Mouse (Mus musculus): ENCODE results near the gene Dcaf8. TPM values are rescaled to one million over a fixed set of nuclear protein-coding genes. Genes with fewer than 3 reads are reported as not detected.

The Dcaf8 gene
- total and polyA plus RNA-seq, 3 experiments: 31.7 to 49.0 (median 45.8) TPM

DNA sequence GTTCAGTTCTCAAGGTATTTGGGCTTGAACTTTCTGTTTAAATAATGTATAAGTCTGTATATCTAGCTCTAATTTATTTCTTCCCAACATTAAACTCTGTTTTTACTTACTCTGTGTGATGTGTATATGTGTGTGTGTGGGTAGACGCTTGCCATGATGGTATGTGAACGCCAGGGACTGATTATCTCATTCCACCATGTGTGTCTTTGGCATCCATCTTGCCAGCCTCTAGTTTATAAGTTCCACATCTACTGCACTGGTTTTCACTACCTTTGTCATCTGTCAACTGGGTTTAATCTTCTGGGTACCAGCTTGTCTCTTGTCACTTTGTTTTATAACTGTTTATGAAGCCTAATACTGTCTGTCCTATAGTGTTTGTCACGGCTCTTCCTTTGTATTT, 7.6 kb downstream of the Dcaf8 start:
- peaks cover 3 to 5% of the 10 kb centered on the region in 2 experiments; a peak in 2 of 4 replicates for H3K4me1 ChIP-seq (ENCODE audit: control insufficient read depth in 1 of 2, insufficient read depth in 2 of 2, low read length in 2 of 2)
- no peak overlapping the region for H3K4me3 ChIP-seq (ENCODE audit: control insufficient read depth in 1 of 2, insufficient read depth in 1 of 2, low read depth in 2 of 2, low read length in 2 of 2)
- H3K36me3 ChIP-seq (ENCODE audit: control insufficient read depth in 1 of 2, insufficient read depth in 2 of 2, low read length in 2 of 2): peaks cover 4 to 12% of the 10 kb centered on the region in 2 experiments
- no peak overlapping the region for H3K9ac ChIP-seq (ENCODE audit: control insufficient read depth, low read depth, low read length, poor library complexity, severe bottlenecking)
- DNase-seq (ENCODE audit: low read depth, low spot score): no peak
- no peak overlapping the region for H3K27ac ChIP-seq (ENCODE audit: control insufficient read depth, low read depth, low read length)
- no peaks in the 10 kb centered on the region for H3K9me3 ChIP-seq (replicated peaks; ENCODE audit: insufficient read depth, low read length)
- no peak for TF ChIP-seq CHD2 (IDR thresholded peaks at IDR 0.05; ENCODE audit: low read length)
- TF ChIP-seq CHD1 (IDR thresholded peaks at IDR 0.05; ENCODE audit: low read depth, low read length): no peak
- TF ChIP-seq USF2 (IDR thresholded peaks at IDR 0.05; ENCODE audit: borderline replicate concordance in 1 of 2, insufficient read depth in 1 of 2, low read depth in 1 of 2, low read length in 2 of 2): no peak
- TF ChIP-seq TCF12 (IDR thresholded peaks at IDR 0.05; ENCODE audit: low read depth, low read length): no peak
- peaks cover 13% of the 10 kb centered on the region for H3K79me2 ChIP-seq (ENCODE audit: control insufficient read depth, insufficient read depth, low read length, poor library complexity)
- no peaks in the 10 kb centered on the region for H3K27me3 ChIP-seq (ENCODE audit: control insufficient read depth in 1 of 2, insufficient read depth in 2 of 2, low read length in 2 of 2)

DNA sequence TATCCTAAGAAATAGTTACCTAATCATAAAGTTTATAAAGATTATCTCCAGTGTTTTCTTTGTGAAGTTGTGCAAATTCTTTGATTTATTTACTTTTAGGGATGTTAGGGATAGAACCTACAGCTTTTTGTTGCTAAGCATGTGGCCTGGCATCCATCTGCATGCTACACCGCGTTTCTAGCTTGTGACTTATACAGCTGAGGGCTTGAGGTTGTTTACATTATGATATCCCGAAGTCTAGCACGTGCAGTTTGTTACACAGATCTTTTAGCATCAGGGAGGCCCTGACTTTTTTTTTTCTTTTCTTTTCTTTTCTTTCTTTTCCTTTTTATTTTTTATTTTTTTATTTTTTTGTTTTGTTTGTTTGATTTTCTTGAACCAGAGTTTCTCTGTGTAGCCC, 12.1 kb downstream of the Dcaf8 start:
- H3K27me3 ChIP-seq (ENCODE audit: control insufficient read depth in 1 of 2, insufficient read depth in 2 of 2, low read length in 2 of 2): no peaks in the 10 kb centered on the region
- TF ChIP-seq SMC3 (IDR thresholded peaks at IDR 0.05; ENCODE audit: low read depth, low read length): no peak
- TF ChIP-seq MYB (IDR thresholded peaks at IDR 0.05; ENCODE audit: low read depth, low read length): no peak
- TF ChIP-seq EP300 (IDR thresholded peaks at IDR 0.05; ENCODE audit: low read depth in 1 of 2, low read length in 2 of 2): no peak
- TF ChIP-seq POLR2A (IDR thresholded peaks at IDR 0.05; ENCODE audit: control insufficient read depth in 1 of 2, insufficient read depth in 1 of 2, low read depth in 1 of 2, low read length in 2 of 2, poor library complexity in 1 of 2): no peak
- no peak for TF ChIP-seq SIN3A (IDR thresholded peaks at IDR 0.05; ENCODE audit: low read length)
- TF ChIP-seq ZC3H11A (IDR thresholded peaks at IDR 0.05; ENCODE audit: low read depth, low read length): no peak
- no peak for TF ChIP-seq ZMIZ1 (IDR thresholded peaks at IDR 0.05; ENCODE audit: low read depth, low read length)
- no peak for TF ChIP-seq GATA1 (IDR thresholded peaks at IDR 0.05; ENCODE audit: low read depth, low read length)
- TF ChIP-seq GABPA (IDR thresholded peaks at IDR 0.05; ENCODE audit: low read depth, low read length): no peak
- no peak for TF ChIP-seq POLR2AphosphoS2 (IDR thresholded peaks at IDR 0.05; ENCODE audit: low read length)
- no peak for TF ChIP-seq E2F4 (IDR thresholded peaks at IDR 0.05; ENCODE audit: borderline replicate concordance, low read depth, low read length)
- TF ChIP-seq MAZ (IDR thresholded peaks at IDR 0.05; ENCODE audit: low read depth, low read length): no peak
- no peak for TF ChIP-seq UBTF (IDR thresholded peaks at IDR 0.05; ENCODE audit: borderline replicate concordance, insufficient read depth, low read depth, low read length)
- no peak for TF ChIP-seq BHLHE40 (IDR thresholded peaks at IDR 0.05; ENCODE audit: borderline replicate concordance, low read depth, low read length)
- no peak for TF ChIP-seq ELF1 (IDR thresholded peaks at IDR 0.05; ENCODE audit: low read depth, low read length)
- no peak for TF ChIP-seq RAD21 (IDR thresholded peaks at IDR 0.05; ENCODE audit: low read depth, low read length)
- TF ChIP-seq MAX (IDR thresholded peaks at IDR 0.05; ENCODE audit: low read length): no peak
- TF ChIP-seq CTCF (IDR thresholded peaks at IDR 0.05 in 2 of 3, conservative IDR thresholded peaks at IDR 0.05 in 1 of 3; ENCODE audit: control insufficient read depth in 1 of 3, insufficient read depth in 1 of 3, low read depth in 2 of 3, low read length in 3 of 3, poor library complexity in 1 of 3, severe bottlenecking in 1 of 3): no peak
- no peak for TF ChIP-seq TBP (IDR thresholded peaks at IDR 0.05; ENCODE audit: low read depth, low read length)
- TF ChIP-seq CHD2 (IDR thresholded peaks at IDR 0.05; ENCODE audit: low read length): no peak
- H3K4me3 ChIP-seq (ENCODE audit: control insufficient read depth in 1 of 2, insufficient read depth in 1 of 2, low read depth in 2 of 2, low read length in 2 of 2): no peak overlapping the region
- no peak overlapping the region for H3K27ac ChIP-seq (ENCODE audit: control insufficient read depth, low read depth, low read length)
- no peak for DNase-seq (ENCODE audit: low read depth, low spot score)
- H3K4me1 ChIP-seq (ENCODE audit: control insufficient read depth in 1 of 2, insufficient read depth in 2 of 2, low read length in 2 of 2): peaks cover 3 to 5% of the 10 kb centered on the region in 2 experiments; a peak in 2 of 4 replicates
- peaks cover 8% of the 10 kb centered on the region for H3K79me2 ChIP-seq (ENCODE audit: control insufficient read depth, insufficient read depth, low read length, poor library complexity)
- H3K9me3 ChIP-seq (replicated peaks; ENCODE audit: insufficient read depth, low read length): no peaks in the 10 kb centered on the region
- peaks cover 6 to 15% of the 10 kb centered on the region in 2 experiments for H3K36me3 ChIP-seq (ENCODE audit: control insufficient read depth in 1 of 2, insufficient read depth in 2 of 2, low read length in 2 of 2)
- no peak overlapping the region for H3K9ac ChIP-seq (ENCODE audit: control insufficient read depth, low read depth, low read length, poor library complexity, severe bottlenecking)

Data from MEL (cell line).